Mouse (Mus musculus) G1E (cell line): ENCODE data around the gene Sys1.

Experiments used
- CTCF ChIP-seq: IDR thresholded peaks from 2 replicates; pipeline ENCODE4 v1.5.1; 2012; ENCODE audit warnings: low read depth, low read length, inconsistent platforms, mixed read lengths
- GATA1 ChIP-seq: IDR thresholded peaks from 2 replicates; pipeline ENCODE4 v1.6.1; 2012; ENCODE audit warnings: borderline replicate concordance, low read length, inconsistent platforms, mixed read lengths

DNA sequence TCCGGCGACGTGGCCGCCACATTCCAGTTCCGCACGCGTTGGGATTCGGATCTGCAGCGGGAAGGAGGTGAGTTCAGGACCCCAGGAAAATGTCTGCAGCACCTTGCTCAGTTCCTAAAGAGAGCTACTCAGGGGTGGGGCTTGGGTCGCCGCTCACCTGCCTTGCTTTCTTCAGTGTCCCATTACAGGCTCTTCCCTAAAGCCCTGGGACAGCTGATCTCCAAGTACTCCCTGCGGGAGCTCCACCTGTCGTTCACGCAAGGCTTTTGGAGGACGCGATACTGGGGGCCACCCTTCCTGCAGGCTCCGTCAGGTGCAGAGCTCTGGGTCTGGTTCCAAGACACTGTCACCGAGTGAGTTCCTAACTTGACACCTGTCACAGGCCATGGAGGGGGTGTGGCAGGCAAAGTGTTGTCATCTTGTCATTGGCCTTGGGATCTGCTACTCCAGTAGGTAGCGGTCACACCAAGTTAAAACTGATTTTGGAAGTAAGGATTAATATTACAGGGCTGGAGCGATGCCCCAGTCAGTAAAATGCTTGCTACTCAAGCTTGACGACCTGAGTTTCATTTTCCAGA lies 41.0 kb downstream of the Sys1 start:
- TF ChIP-seq CTCF = no peak
- TF ChIP-seq GATA1 = no peak
